Mouse (Mus musculus) kidney, embryonic 16.5 days (tissue): ENCODE measurements around the gene Cpne8. TPM values are rescaled to one million over a fixed set of nuclear protein-coding genes. Genes with fewer than 3 reads are reported as not detected.
"Not testable (repeated sequence)": the region's sequence is repeated elsewhere in the genome, so short reads cannot be mapped to it uniquely, and the experiment has no call there.

ENCODE experiments used
- ATAC-seq: fragments of 200-750 bp; cut with Nextera tagmentation; 2 replicates; pipeline ENCODE4 v1.8.0; 2017; ENCODE audit warnings: moderate TSS enrichment; ENCODE audit not compliant: low FRiP score, low TSS enrichment
- H3K27ac ChIP-seq: fragments of 300-500 bp; sonication (generic); 2 replicates; pipeline ENCODE4 v1.5.1; 2014; ENCODE audit warnings: low read length
- H3K27me3 ChIP-seq: fragments of 300-500 bp; sonication (generic); 2 replicates; pipeline ENCODE4 v1.6.1; 2014; ENCODE audit warnings: low read length, control low read depth, mixed read lengths; ENCODE audit not compliant: insufficient read depth
- H3K36me3 ChIP-seq: fragments of 300-500 bp; sonication (generic); 2 replicates; pipeline ENCODE4 v1.6.1; 2014; ENCODE audit warnings: low read length, control low read depth, mixed read lengths; ENCODE audit not compliant: insufficient read depth
- H3K4me1 ChIP-seq: fragments of 300-500 bp; sonication (generic); 2 replicates; pipeline ENCODE4 v1.6.1; 2014; ENCODE audit warnings: low read length, control low read depth, mixed read lengths; ENCODE audit not compliant: insufficient read depth
- H3K4me2 ChIP-seq: fragments of 300-500 bp; sonication (generic); replicated peaks from 2 replicates; pipeline ENCODE4 v1.6.1; 2014; ENCODE audit warnings: low read depth, low read length
- H3K4me3 ChIP-seq: fragments of 300-500 bp; sonication (generic); 2 replicates; pipeline ENCODE4 v1.5.1; 2014; ENCODE audit warnings: mild to moderate bottlenecking, low read length
- H3K9ac ChIP-seq: fragments of 300-500 bp; sonication (generic); replicated peaks from 2 replicates; pipeline ENCODE4 v1.6.1; 2014; ENCODE audit warnings: low read length
- H3K9me3 ChIP-seq: fragments of 300-500 bp; sonication (generic); 2 replicates; pipeline ENCODE4 v1.6.1; 2016; ENCODE audit warnings: low read length, control low read depth
- WGBS: fragments of 180-500 bp; shearing (Covaris S2); extraction: QIAGEN DNeasy Blood & Tissue Kit; methylation state at CpG from one replicate; pipeline ENCODE4 v1.1.7; 2014; 5-methylcytosine and 5-hydroxymethylcytosine counted together
- polyA plus RNA-seq: library from polyadenylated mRNA; unstranded; fragments of >200 nt; fragmentation: Nextera tagmentation; extraction: Ambion mirVana; gene quantifications from 2 replicates; pipeline ENCODE4 v1.2.1, GENCODE M21; 2015

Gene Cpne8
- polyA plus RNA-seq, 1 experiment from 2014 or later, result 17.8 TPM

- WGBS, result 72% methylated on average over 3 of the region's 3 CpGs
Measured at GRCm38 (mm10) chr15:90622005-90622404, 57.2 kb downstream of the Cpne8 start.

GRCm38 (mm10) chr15:90619736-90620135, 59.5 kb downstream of the Cpne8 start:
- no peak overlapping the region for H3K27ac ChIP-seq
- H3K4me1 ChIP-seq, result no peaks in the 10 kb centered on the region
- H3K4me3 ChIP-seq, result no peak overlapping the region
- WGBS, result 55% methylated on average over 4 of the region's 4 CpGs
- H3K9ac ChIP-seq, result no peak overlapping the region
- no peak overlapping the region for H3K4me2 ChIP-seq
- ATAC-seq, result no peak
- no peaks in the 10 kb centered on the region for H3K27me3 ChIP-seq
- no peaks in the 10 kb centered on the region for H3K9me3 ChIP-seq
- no peaks in the 10 kb centered on the region for H3K36me3 ChIP-seq

More at GRCm38 (mm10) chr15:90622005-90622404, 57.2 kb downstream of the Cpne8 start:
- Histone ChIP-seq H3K27me3 (no peaks in the 10 kb centered on the region), H3K4me3 (no peak overlapping the region), H3K9me3 (no peaks in the 10 kb centered on the region), H3K4me1 (no peaks in the 10 kb centered on the region), H3K27ac (no peak overlapping the region), H3K4me2 (no peak overlapping the region), H3K36me3 (no peaks in the 10 kb centered on the region), H3K9ac (no peak overlapping the region)
- no peak for ATAC-seq

GRCm38 (mm10) chr15:90616116-90616798, 63.0 kb downstream of the Cpne8 start:
- WGBS, result 61% methylated on average over 8 of the region's 8 CpGs
- H3K4me1 ChIP-seq, result no peaks in the 10 kb centered on the region
- no peaks in the 10 kb centered on the region for H3K27me3 ChIP-seq
- no peak overlapping the region for H3K9ac ChIP-seq
- H3K36me3 ChIP-seq, result no peaks in the 10 kb centered on the region
- no peaks in the 10 kb centered on the region for H3K9me3 ChIP-seq
- no peak overlapping the region for H3K4me3 ChIP-seq
- no peak overlapping the region for H3K4me2 ChIP-seq
- H3K27ac ChIP-seq, result no peak overlapping the region
- no peak for ATAC-seq

GRCm38 (mm10) chr15:90610767-90611166, 68.5 kb downstream of the Cpne8 start:
- WGBS, result 83% methylated on average over 4 of the region's 4 CpGs
- H3K36me3 ChIP-seq, H3K4me3 ChIP-seq, H3K27ac ChIP-seq, H3K27me3 ChIP-seq, ATAC-seq, H3K9ac ChIP-seq, H3K4me1 ChIP-seq, H3K9me3 ChIP-seq, H3K4me2 ChIP-seq: not testable (repeated sequence)

- WGBS, result 48% methylated on average over 4 of the region's 4 CpGs
- no peaks in the 10 kb centered on the region for H3K27me3 ChIP-seq
- no peak overlapping the region for H3K4me2 ChIP-seq
- no peak overlapping the region for H3K4me3 ChIP-seq
- ATAC-seq, result no peak
- H3K27ac ChIP-seq, result no peak overlapping the region
- H3K9ac ChIP-seq, result no peak overlapping the region
- H3K36me3 ChIP-seq, result no peaks in the 10 kb centered on the region
- H3K4me1 ChIP-seq, result no peaks in the 10 kb centered on the region
- no peaks in the 10 kb centered on the region for H3K9me3 ChIP-seq
Measured at GRCm38 (mm10) chr15:90609836-90610415, 69.3 kb downstream of the Cpne8 start.

GRCm38 (mm10) chr15:90608368-90608767, 70.9 kb downstream of the Cpne8 start:
- Histone ChIP-seq H3K27ac (no peak overlapping the region), H3K9ac (no peak overlapping the region), H3K9me3 (no peaks in the 10 kb centered on the region), H3K4me1 (no peaks in the 10 kb centered on the region), H3K4me3 (no peak overlapping the region), H3K27me3 (no peaks in the 10 kb centered on the region), H3K4me2 (no peak overlapping the region), H3K36me3 (no peaks in the 10 kb centered on the region)
- 82% methylated on average over 3 of the region's 3 CpGs for WGBS
- ATAC-seq, result no peak

GRCm38 (mm10) chr15:90607181-90607580, 72.1 kb downstream of the Cpne8 start:
- Histone ChIP-seq H3K27ac (no peak overlapping the region), H3K9ac (no peak overlapping the region), H3K4me3 (no peak overlapping the region), H3K4me1 (no peaks in the 10 kb centered on the region), H3K4me2 (no peak overlapping the region), H3K36me3 (no peaks in the 10 kb centered on the region), H3K9me3 (no peaks in the 10 kb centered on the region), H3K27me3 (no peaks in the 10 kb centered on the region)
- no peak for ATAC-seq
- 85% methylated on average over 3 of the region's 3 CpGs for WGBS

GRCm38 (mm10) chr15:90603676-90604075, 75.6 kb downstream of the Cpne8 start:
- Histone ChIP-seq H3K27ac (no peak overlapping the region), H3K4me2 (no peak overlapping the region), H3K27me3 (no peaks in the 10 kb centered on the region), H3K4me1 (no peaks in the 10 kb centered on the region), H3K9me3 (no peaks in the 10 kb centered on the region), H3K36me3 (no peaks in the 10 kb centered on the region), H3K9ac (no peak overlapping the region), H3K4me3 (no peak overlapping the region)
- 80% methylated on average over 5 of the region's 5 CpGs for WGBS
- no peak for ATAC-seq

GRCm38 (mm10) chr15:90597715-90598497, 81.3 kb downstream of the Cpne8 start:
- Histone ChIP-seq H3K36me3 (no peaks in the 10 kb centered on the region), H3K27me3 (no peaks in the 10 kb centered on the region), H3K4me2 (no peak overlapping the region), H3K9ac (no peak overlapping the region), H3K9me3 (no peaks in the 10 kb centered on the region), H3K27ac (no peak overlapping the region), H3K4me1 (no peaks in the 10 kb centered on the region), H3K4me3 (no peak overlapping the region)
- 73% methylated on average over 6 of the region's 6 CpGs for WGBS
- ATAC-seq, result no peak

GRCm38 (mm10) chr15:90595592-90595991, 83.6 kb downstream of the Cpne8 start:
- Histone ChIP-seq H3K36me3 (no peaks in the 10 kb centered on the region), H3K4me2 (no peak overlapping the region), H3K4me3 (no peak overlapping the region), H3K4me1 (no peaks in the 10 kb centered on the region), H3K27ac (no peak overlapping the region), H3K27me3 (no peaks in the 10 kb centered on the region), H3K9me3 (no peaks in the 10 kb centered on the region), H3K9ac (no peak overlapping the region)
- ATAC-seq, result no peak
- 86% methylated on average over 2 of the region's 2 CpGs for WGBS
